27 mouse cellular contexts compared by ENCODE assay signal in the genomic region with DNA sequence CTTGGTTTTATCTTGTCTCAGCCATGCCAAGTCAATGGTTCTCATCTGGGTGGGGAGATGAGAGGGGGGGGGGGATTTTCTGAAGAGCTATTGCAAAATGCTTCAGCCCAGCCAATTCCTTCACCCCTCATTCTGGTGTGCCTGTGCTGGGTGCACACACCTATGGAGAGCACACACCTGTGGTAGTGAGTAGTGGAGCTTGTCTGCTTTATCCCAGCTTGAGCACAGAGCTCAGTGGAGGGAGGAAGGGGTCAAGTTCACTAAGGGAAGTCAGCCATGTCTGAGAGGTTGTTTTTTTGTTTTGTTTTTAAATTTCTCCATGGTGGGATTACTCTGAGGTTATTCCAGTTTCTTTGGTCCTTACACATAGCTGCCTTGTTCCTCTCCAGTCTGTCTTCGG. TPM values are rescaled to one million over a fixed set of nuclear protein-coding genes. Genes with fewer than 3 reads are reported as not detected.
DNase-seq lines count a peak whose midpoint lies in the region; ATAC-seq and TF ChIP-seq lines count a peak whose summit lies in the region.
"Had no signal": no experiment of that assay in that cellular context is flagged by ENCODE, and none has a peak within 500 bp of the region (broad histone marks: within the 10 kb centered on the region; RNA-seq: fewer than 3 reads in every experiment).

No protein-coding gene starts in this region.

- peak; percentile 69 for ATAC-seq in kidney, embryonic 15.5 days (replicated peaks; ENCODE audit: low FRiP score)
- no peak for ATAC-seq in liver, embryonic 14.5 days (ENCODE audit: insufficient read depth)
- no peak for ATAC-seq in liver, postnatal 0 days
- ATAC-seq: activated CD4-positive, CD25-positive, alpha-beta regulatory T cell, adult 4 months; CD4-positive, CD25-positive, alpha-beta regulatory T cell, adult 4 months; forebrain, embryonic 13.5 days; forebrain, embryonic 15.5 days; Patski had no signal

- no peak overlapping the region for H3K27ac ChIP-seq in kidney, embryonic 15.5 days
- H3K27ac ChIP-seq in liver, embryonic 14.5 days = no peak overlapping the region
- no peak overlapping the region for H3K27ac ChIP-seq in liver, postnatal 0 days (ENCODE audit: low read depth)
- H3K27ac ChIP-seq: embryonic facial prominence, embryonic 10.5 days; embryonic facial prominence, embryonic 12.5 days; forebrain, embryonic 13.5 days; forebrain, embryonic 15.5 days had no signal

- no peak overlapping the region for H3K4me2 ChIP-seq in kidney, embryonic 15.5 days
- H3K4me2 ChIP-seq in liver, embryonic 14.5 days (ENCODE audit: low read depth) = no peak overlapping the region
- H3K4me2 ChIP-seq in liver, postnatal 0 days (ENCODE audit: low read depth, low read length) = no peak overlapping the region
- H3K4me2 ChIP-seq: embryonic facial prominence, embryonic 12.5 days; forebrain, embryonic 13.5 days; forebrain, embryonic 15.5 days had no signal

- DNase-seq in heart, adult 11 months = peak; percentile 39
- no peak for DNase-seq in heart, postnatal 4 days
- DNase-seq in kidney, adult 9 months = no peak
- no peak for DNase-seq in liver, embryonic 14.5 days (ENCODE audit: low read depth in 3 of 3, low spot score in 3 of 3)
- DNase-seq in liver, postnatal 0 days = no peak
- DNase-seq: adrenal gland, adult 8-10 months; adrenal gland, postnatal 14 days; adrenal gland, postnatal 36 days; B cell, adult 2 months; cerebellum, adult 11-12 months; cerebellum, adult 2 months; cerebellum, adult 9-10 months; cerebellum, postnatal 10 days; cerebellum, postnatal 25 days had no signal

- no peak for TF ChIP-seq EP300 in liver, embryonic 14.5 days (IDR thresholded peaks at IDR 0.05; ENCODE audit: low read depth)
- TF ChIP-seq EP300 in liver, postnatal 0 days (IDR thresholded peaks at IDR 0.05; ENCODE audit: low read depth) = no peak

- H3K4me1 ChIP-seq in kidney, embryonic 15.5 days = no peaks in the 10 kb centered on the region
- peaks cover 6 to 13% of the 10 kb centered on the region in 2 experiments for H3K4me1 ChIP-seq in liver, embryonic 14.5 days (replicated peaks; ENCODE audit: control insufficient read depth in 2 of 2, insufficient read depth in 2 of 2, low read length in 1 of 2)
- peaks cover 3% of the 10 kb centered on the region; the same call in 1 of the 2 replicates for H3K4me1 ChIP-seq in liver, postnatal 0 days (ENCODE audit: insufficient read depth)
- H3K4me1 ChIP-seq: embryonic facial prominence, embryonic 10.5 days; embryonic facial prominence, embryonic 12.5 days; forebrain, embryonic 13.5 days; forebrain, embryonic 15.5 days had no signal

- no peak for TF ChIP-seq CTCF in liver, embryonic 14.5 days (IDR thresholded peaks at IDR 0.05; ENCODE audit: low read depth)
- TF ChIP-seq CTCF in liver, postnatal 0 days (IDR thresholded peaks at IDR 0.05; ENCODE audit: low read depth) = no peak

- no peaks in the 10 kb centered on the region for H3K27me3 ChIP-seq in kidney, embryonic 15.5 days
- H3K27me3 ChIP-seq in liver, embryonic 14.5 days (ENCODE audit: control insufficient read depth, insufficient read depth, low read length) = no peaks in the 10 kb centered on the region
- H3K27me3 ChIP-seq in liver, postnatal 0 days (ENCODE audit: insufficient read depth, low read length) = no peaks in the 10 kb centered on the region
- H3K27me3 ChIP-seq: CH12.LX; embryonic facial prominence, embryonic 12.5 days; forebrain, embryonic 13.5 days; forebrain, embryonic 15.5 days; Patski had no signal

- H3K36me3 ChIP-seq in kidney, embryonic 15.5 days = no peaks in the 10 kb centered on the region
- H3K36me3 ChIP-seq in liver, embryonic 14.5 days (replicated peaks; ENCODE audit: control insufficient read depth, insufficient read depth, low read depth) = no peaks in the 10 kb centered on the region
- H3K36me3 ChIP-seq in liver, postnatal 0 days (replicated peaks; ENCODE audit: insufficient read depth, low read length) = no peaks in the 10 kb centered on the region
- H3K36me3 ChIP-seq: embryonic facial prominence, embryonic 10.5 days; embryonic facial prominence, embryonic 12.5 days; forebrain, embryonic 15.5 days; G1E had no signal

- 68% methylated on average over 1 of the region's 1 CpGs for WGBS in kidney, embryonic 15.5 days
- 71% methylated on average over 1 of the region's 1 CpGs for WGBS in liver, embryonic 14.5 days (ENCODE audit: insufficient replicate concordance)
- 69% methylated on average over 1 of the region's 1 CpGs for WGBS in liver, postnatal 0 days (ENCODE audit: insufficient replicate concordance)

- H3K9ac ChIP-seq in kidney, embryonic 15.5 days = no peak overlapping the region
- H3K9ac ChIP-seq in liver, embryonic 14.5 days (replicated peaks) = peak overlapping the region; percentile 18; the same call in 1 of the 2 replicates
- H3K9ac ChIP-seq in liver, postnatal 0 days (replicated peaks) = no peak overlapping the region
- H3K9ac ChIP-seq: embryonic facial prominence, embryonic 12.5 days; forebrain, embryonic 13.5 days; forebrain, embryonic 15.5 days had no signal

- no peaks in the 10 kb centered on the region for H3K9me3 ChIP-seq in kidney, embryonic 15.5 days (replicated peaks)
- no peaks in the 10 kb centered on the region for H3K9me3 ChIP-seq in liver, embryonic 14.5 days (ENCODE audit: control insufficient read depth, low read length)
- no peaks in the 10 kb centered on the region for H3K9me3 ChIP-seq in liver, postnatal 0 days (ENCODE audit: low read length)
- H3K9me3 ChIP-seq: embryonic facial prominence, embryonic 10.5 days; embryonic facial prominence, embryonic 12.5 days; forebrain, embryonic 13.5 days; forebrain, embryonic 15.5 days; G1E had no signal

- H3K4me3 ChIP-seq in kidney, embryonic 15.5 days (replicated peaks) = no peak overlapping the region
- H3K4me3 ChIP-seq in liver, embryonic 14.5 days (ENCODE audit: insufficient read depth in 1 of 2, low read depth in 2 of 2, low read length in 2 of 2) = no peak overlapping the region
- no peak overlapping the region for H3K4me3 ChIP-seq in liver, postnatal 0 days (ENCODE audit: low read depth, low read length)
- H3K4me3 ChIP-seq: embryonic facial prominence, embryonic 10.5 days; embryonic facial prominence, embryonic 12.5 days; forebrain, embryonic 13.5 days; forebrain, embryonic 15.5 days had no signal

RNA-seq across cellular contexts. Expression of a gene that starts 2.3 kb away (rescaled TPM):
- total RNA-seq in heart, postnatal 4 days (2021) = not detected
- polyA plus RNA-seq in kidney, embryonic 15.5 days (2015; fragmentation: Nextera tagmentation; extraction: Ambion mirVana) = not detected in 2 replicates
- polyA plus RNA-seq in liver, embryonic 14.5 days (2012; rRNA removed) = not detected in 2 replicates
- not detected in 2 replicates for polyA plus RNA-seq in liver, embryonic 14.5 days (2014; fragmentation: Nextera tagmentation; extraction: Ambion mirVana)
- polyA plus RNA-seq in liver, postnatal 0 days (2015; fragmentation: Nextera tagmentation; extraction: Ambion mirVana) = not detected in 2 replicates
- total RNA-seq: adrenal gland, adult 18-20 months; adrenal gland, adult 8-10 months; adrenal gland, postnatal 14 days; adrenal gland, postnatal 36 days; CH12.LX; G1E had no signal
- polyA plus RNA-seq: activated CD4-positive, CD25-positive, alpha-beta regulatory T cell, adult 4 months; CD4-positive, CD25-positive, alpha-beta regulatory T cell, adult 4 months; cerebellum, adult 2 months; cortical plate, adult 2 months; embryonic facial prominence, embryonic 10.5 days; embryonic facial prominence, embryonic 12.5 days; forebrain, embryonic 11.5 days; forebrain, embryonic 13.5 days; forebrain, embryonic 15.5 days; G1E; Patski had no signal

RNA-seq across cellular contexts. Expression of a gene that starts 18.7 kb away (rescaled TPM):
- not detected for total RNA-seq in heart, postnatal 4 days (2021)
- 0.17 and 3.2 TPM in 2 replicates for polyA plus RNA-seq in kidney, embryonic 15.5 days (2015; fragmentation: Nextera tagmentation; extraction: Ambion mirVana)
- polyA plus RNA-seq in liver, embryonic 14.5 days (2012; rRNA removed) = not detected in 2 replicates
- not detected in 2 replicates for polyA plus RNA-seq in liver, embryonic 14.5 days (2014; fragmentation: Nextera tagmentation; extraction: Ambion mirVana)
- polyA plus RNA-seq in liver, postnatal 0 days (2015; fragmentation: Nextera tagmentation; extraction: Ambion mirVana) = not detected in 2 replicates
- total RNA-seq: adrenal gland, adult 18-20 months; adrenal gland, adult 8-10 months; adrenal gland, postnatal 14 days; adrenal gland, postnatal 36 days; CH12.LX; G1E had no signal
- polyA plus RNA-seq: activated CD4-positive, CD25-positive, alpha-beta regulatory T cell, adult 4 months; CD4-positive, CD25-positive, alpha-beta regulatory T cell, adult 4 months; cerebellum, adult 2 months; cortical plate, adult 2 months; embryonic facial prominence, embryonic 10.5 days; forebrain, embryonic 11.5 days; forebrain, embryonic 13.5 days; forebrain, embryonic 15.5 days; G1E; Patski had no signal

RNA-seq across cellular contexts. Expression of a gene that starts 52.1 kb away (rescaled TPM):
- total RNA-seq in heart, postnatal 4 days (2021) = not detected
- 0.45 and 0.74 TPM in 2 replicates for polyA plus RNA-seq in kidney, embryonic 15.5 days (2015; fragmentation: Nextera tagmentation; extraction: Ambion mirVana)
- polyA plus RNA-seq in liver, embryonic 14.5 days (2012; rRNA removed) = 0.03 TPM in 1 of 2 replicates, not detected in the other
- not detected in 2 replicates for polyA plus RNA-seq in liver, embryonic 14.5 days (2014; fragmentation: Nextera tagmentation; extraction: Ambion mirVana)
- polyA plus RNA-seq in liver, postnatal 0 days (2015; fragmentation: Nextera tagmentation; extraction: Ambion mirVana) = not detected in 2 replicates
- total RNA-seq: adrenal gland, postnatal 14 days; CH12.LX had no signal
- polyA plus RNA-seq: activated CD4-positive, CD25-positive, alpha-beta regulatory T cell, adult 4 months; CD4-positive, CD25-positive, alpha-beta regulatory T cell, adult 4 months; cerebellum, adult 2 months; cortical plate, adult 2 months; embryonic facial prominence, embryonic 10.5 days; forebrain, embryonic 11.5 days; forebrain, embryonic 13.5 days; forebrain, embryonic 15.5 days; G1E had no signal
